Mouse (Mus musculus) lung, postnatal 0 days (tissue): ENCODE data around the gene Sbno1.

ENCODE experiments used
- CTCF ChIP-seq: IDR thresholded peaks from 2 replicates; pipeline ENCODE4 v1.5.1; 2016; ENCODE audit warnings: antibody characterized with exemption, mild to moderate bottlenecking
- EP300 ChIP-seq: IDR thresholded peaks from 2 replicates; pipeline ENCODE4 v1.6.1; 2016; ENCODE audit warnings: antibody characterized with exemption, mild to moderate bottlenecking, control low read depth

DNA sequence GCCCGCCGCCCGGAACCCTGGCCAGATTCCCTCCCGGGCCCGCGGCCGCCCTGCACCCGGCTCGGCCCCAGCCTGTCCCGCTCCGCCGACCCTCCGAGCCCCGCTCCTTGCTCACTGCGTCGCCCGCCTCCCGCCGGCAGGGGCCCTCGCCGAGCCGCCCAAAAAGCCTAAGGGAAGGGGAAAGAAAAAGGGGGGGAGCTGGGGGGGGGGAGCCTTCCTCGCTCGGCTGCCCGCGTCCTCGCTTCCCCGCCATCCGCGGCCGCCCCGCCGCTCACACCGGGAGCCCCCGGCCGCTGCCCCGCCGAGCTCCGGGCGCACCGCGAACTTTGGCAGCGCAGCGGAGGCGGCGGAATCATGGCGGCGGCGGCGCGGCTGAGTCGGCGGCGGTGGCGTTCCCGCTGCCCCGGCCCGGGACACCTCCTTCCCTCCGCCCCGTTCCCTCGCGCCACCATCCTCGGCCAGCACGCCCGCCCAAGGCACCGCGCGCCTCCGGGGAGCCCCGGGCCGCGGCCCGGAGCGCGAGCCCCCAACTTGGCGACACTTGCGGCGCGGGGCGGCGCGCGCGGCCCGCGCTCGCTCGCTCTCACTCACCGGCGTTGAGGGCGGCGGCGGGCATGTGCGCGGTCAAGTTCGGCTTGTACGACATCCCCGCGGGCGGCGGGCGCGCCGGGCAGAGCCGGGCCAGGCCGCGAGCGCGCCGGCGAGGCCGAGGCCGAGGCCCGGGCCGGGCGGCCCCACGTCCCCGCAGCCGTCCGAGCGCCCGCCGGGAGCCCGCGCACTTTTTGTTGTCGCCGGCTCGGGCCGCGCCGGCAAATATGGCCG lies 71.9 kb downstream of the Sbno1 start:
- TF ChIP-seq CTCF: peak; percentile 66
- no peak for TF ChIP-seq EP300
